26 mouse cellular contexts compared by ENCODE assay signal in genomic region chr17:72821923-72822322, GRCm38 (mm10). TPM values are rescaled to one million over a fixed set of nuclear protein-coding genes. Genes with fewer than 3 reads are reported as not detected.
DNase-seq lines count a peak whose midpoint lies in the region; ATAC-seq and TF ChIP-seq lines count a peak whose summit lies in the region.
"Had no signal": no experiment of that assay in that cellular context is flagged by ENCODE, and none has a peak within 500 bp of the region (broad histone marks: within the 10 kb centered on the region; RNA-seq: fewer than 3 reads in every experiment).

No protein-coding gene starts in this region.

- TF ChIP-seq EP300 in lung, postnatal 0 days (IDR thresholded peaks at IDR 0.05), result no peak

- no peak overlapping the region for H3K4me2 ChIP-seq in lung, postnatal 0 days (replicated peaks; ENCODE audit: low read depth, low read length)
- no peak overlapping the region for H3K4me2 ChIP-seq in intestine, postnatal 0 days (replicated peaks; ENCODE audit: low read depth)
- H3K4me2 ChIP-seq: forebrain, embryonic 13.5 days; heart, embryonic 13.5 days; hindbrain, embryonic 14.5 days; intestine, embryonic 15.5 days had no signal

- no peak for TF ChIP-seq CTCF in lung, postnatal 0 days (IDR thresholded peaks at IDR 0.05)
- no peak for TF ChIP-seq CTCF in Patski (IDR thresholded peaks at IDR 0.05)
- no peak for TF ChIP-seq CTCF in intestine, postnatal 0 days (IDR thresholded peaks at IDR 0.05; ENCODE audit: low read depth)

- no peaks in the 10 kb centered on the region for H3K36me3 ChIP-seq in lung, postnatal 0 days (ENCODE audit: insufficient read depth, low read length)
- no peaks in the 10 kb centered on the region for H3K36me3 ChIP-seq in intestine, postnatal 0 days (ENCODE audit: control insufficient read depth, insufficient read depth)
- H3K36me3 ChIP-seq: forebrain, embryonic 10.5 days; heart, embryonic 13.5 days; intestine, embryonic 15.5 days had no signal

- no peaks in the 10 kb centered on the region for H3K9me3 ChIP-seq in lung, postnatal 0 days (ENCODE audit: low read length)
- no peaks in the 10 kb centered on the region for H3K9me3 ChIP-seq in intestine, postnatal 0 days (ENCODE audit: control insufficient read depth)
- H3K9me3 ChIP-seq: forebrain, embryonic 10.5 days; forebrain, embryonic 13.5 days; heart, embryonic 13.5 days; intestine, embryonic 15.5 days had no signal

- peak; percentile 47 for DNase-seq in lung, postnatal 0 days (ENCODE audit: low spot score)
- DNase-seq in lung, adult 18-20 months, result no peak
- DNase-seq in CD4-positive, CD25-positive, alpha-beta regulatory T cell, adult 2 months (ENCODE audit: low read depth, low spot score), result peak; percentile 9
- DNase-seq in Patski (ENCODE audit: low read depth, low spot score), result no peak
- no peak for DNase-seq in frontal cortex, adult 2 months (ENCODE audit: extremely low spot score in 1 of 2, low spot score in 1 of 2)
- DNase-seq in c-Kit-positive CD71-positive TER-119-positive erythroid progenitor cells, embryonic 14.5 days (ENCODE audit: low spot score), result no peak
- DNase-seq: adrenal gland, postnatal 10 days; adrenal gland, postnatal 36 days; cerebellum, adult 11 months; cerebellum, adult 2 months; cerebellum, adult 9-11 months; cerebellum, postnatal 25 days; gastrocnemius, adult 2 months; gastrocnemius, postnatal 14 days; heart, adult 18-20 months; heart, postnatal 14 days; heart, postnatal 4 days had no signal

- no peak overlapping the region for H3K4me3 ChIP-seq in lung, postnatal 0 days (ENCODE audit: low read depth, low read length)
- no peak overlapping the region for H3K4me3 ChIP-seq in intestine, postnatal 0 days (ENCODE audit: low read depth, low read length)
- H3K4me3 ChIP-seq: forebrain, embryonic 10.5 days; forebrain, embryonic 13.5 days; gastrocnemius, adult 2 months; heart, embryonic 13.5 days; intestine, embryonic 15.5 days had no signal

- POLR2A ChIA-PET in Patski (lab: Charles Lee), result interaction anchor here (0.6 kb wide), 2 partner anchors 13 to 662 kb away, joined by 3 to 7 read pairs; no protein-coding TSS in a partner anchor

- peak; percentile 57; the same call in 1 of the 2 replicates for ATAC-seq in lung, postnatal 0 days
- peak; percentile 49 for ATAC-seq in CD4-positive, CD25-positive, alpha-beta regulatory T cell, adult 4 months
- ATAC-seq in Patski, result peak; percentile 21
- no peak for ATAC-seq in intestine, postnatal 0 days
- ATAC-seq: forebrain, embryonic 13.5 days; forebrain, embryonic 16.5 days; hindbrain, postnatal 0 days; intestine, embryonic 15.5 days had no signal

- no peaks in the 10 kb centered on the region for H3K4me1 ChIP-seq in lung, postnatal 0 days (ENCODE audit: insufficient read depth, low read depth, low read length)
- H3K4me1 ChIP-seq in intestine, postnatal 0 days (replicated peaks; ENCODE audit: control insufficient read depth, insufficient read depth, low read length), result no peaks in the 10 kb centered on the region
- H3K4me1 ChIP-seq: forebrain, embryonic 13.5 days; intestine, embryonic 15.5 days had no signal

- WGBS in lung, postnatal 0 days, result 35% methylated on average over 1 of the region's 1 CpGs
- WGBS in intestine, postnatal 0 days, result 58% methylated on average over 1 of the region's 1 CpGs

- H3K9ac ChIP-seq in lung, postnatal 0 days (replicated peaks; ENCODE audit: low read depth), result no peak overlapping the region
- no peak overlapping the region for H3K9ac ChIP-seq in intestine, postnatal 0 days (ENCODE audit: low read depth, low read length)
- H3K9ac ChIP-seq: forebrain, embryonic 13.5 days; heart, embryonic 13.5 days; hindbrain, embryonic 14.5 days; intestine, embryonic 15.5 days had no signal

- H3K27ac ChIP-seq in lung, postnatal 0 days (ENCODE audit: low read length), result no peak overlapping the region
- no peak overlapping the region for H3K27ac ChIP-seq in intestine, postnatal 0 days (ENCODE audit: low read depth, low read length)
- H3K27ac ChIP-seq: forebrain, embryonic 10.5 days; forebrain, embryonic 13.5 days; gastrocnemius, adult 2 months; heart, embryonic 13.5 days; hindbrain, embryonic 14.5 days; hindbrain, postnatal 0 days; intestine, embryonic 15.5 days had no signal

- CTCF ChIA-PET in Patski (lab: Charles Lee), result interaction anchor here (0.6 kb wide), 1 partner anchor 30 kb away, joined by 3 read pairs; no protein-coding TSS in a partner anchor

- H3K27me3 ChIP-seq in lung, postnatal 0 days (replicated peaks; ENCODE audit: insufficient read depth, low read length), result no peaks in the 10 kb centered on the region
- peaks cover 10% of the 10 kb centered on the region for H3K27me3 ChIP-seq in Patski
- no peaks in the 10 kb centered on the region for H3K27me3 ChIP-seq in intestine, postnatal 0 days (replicated peaks; ENCODE audit: control insufficient read depth, insufficient read depth, low read length)
- H3K27me3 ChIP-seq: forebrain, embryonic 13.5 days; heart, embryonic 13.5 days; intestine, embryonic 15.5 days had no signal

- in situ Hi-C loops in Patski (cut with MboI; ENCODE audit: low pct_unique_long_range_greater_than_20kb), result no loop called here

RNA-seq across cellular contexts. Expression of gene Ypel5, which starts 14.3 kb away (rescaled TPM):
- 100.0 and 109 TPM in 2 replicates for polyA plus RNA-seq in lung, postnatal 0 days (2015; fragmentation: Nextera tagmentation; extraction: Ambion mirVana)
- polyA plus RNA-seq in CD4-positive, CD25-positive, alpha-beta regulatory T cell, adult 4 months (2017; shearing (Covaris generic)), result 10 to 100 TPM; 70.4 to 82.8 TPM
- 42.7 TPM for polyA plus RNA-seq in Patski (2021)
- 105 and 109 TPM in 2 replicates for polyA plus RNA-seq in frontal cortex, adult 2 months (2012; rRNA removed)
- polyA plus RNA-seq in intestine, postnatal 0 days (2015; fragmentation: Nextera tagmentation; extraction: Ambion mirVana), result 95.3 and 96.8 TPM in 2 replicates

Comparison
In these comparisons a context has a peak if more than half of its experiments do, and no peak if none do; other contexts are left out.
1. DNase-seq: peak in lung, postnatal 0 days (single experiment) and CD4-positive, CD25-positive, alpha-beta regulatory T cell, adult 2 months (single experiment); none in lung, adult 18-20 months (0 of 2), Patski (single experiment), frontal cortex, adult 2 months (0 of 2) and c-Kit-positive CD71-positive TER-119-positive erythroid progenitor cells, embryonic 14.5 days (single experiment).